Mouse (Mus musculus): ENCODE measurements at regions not wholly inside any gene's neighbourhood (a gene's known extent, or its start where the extent isn't known, plus 50 kb on each side); places are given as distances from the start of the nearest gene placed in this dataset.

GRCm38 (mm10) chr11:112988900-112989299 is 206.9 kb downstream of the Sox9 start:
- H3K4me3 ChIP-seq: no peak overlapping the region
- intact Hi-C loops (cut with DNase I): no loop called here
- DNase-seq: no peak
- 50% methylated on average over 1 of the region's 1 CpGs for WGBS
- H3K27me3 ChIP-seq (ENCODE audit: control insufficient read depth, insufficient read depth, low read length): no peaks in the 10 kb centered on the region
- no peak overlapping the region for H3K9ac ChIP-seq (ENCODE audit: low read depth, low read length)
- no peaks in the 10 kb centered on the region for H3K36me3 ChIP-seq (ENCODE audit: control insufficient read depth, insufficient read depth, low read length)
- H3K79me2 ChIP-seq (replicated peaks; ENCODE audit: control insufficient read depth, insufficient read depth, low read length): no peaks in the 10 kb centered on the region
- TF ChIP-seq EP300 (IDR thresholded peaks at IDR 0.05; ENCODE audit: insufficient read depth, low read depth, low read length): no peak
- no peak overlapping the region for H3K27ac ChIP-seq
- H3K4me1 ChIP-seq (ENCODE audit: control insufficient read depth, insufficient read depth, low read length): peaks cover 5% of the 10 kb centered on the region

- Histone ChIP-seq H3K27me3 (ENCODE audit: control insufficient read depth, insufficient read depth, low read length) (no peaks in the 10 kb centered on the region), H3K36me3 (ENCODE audit: control insufficient read depth, insufficient read depth, low read length) (no peaks in the 10 kb centered on the region), H3K4me1 (ENCODE audit: control insufficient read depth, insufficient read depth, low read length) (peaks cover 5% of the 10 kb centered on the region), H3K9ac (ENCODE audit: low read depth, low read length) (no peak overlapping the region), H3K79me2 (replicated peaks; ENCODE audit: control insufficient read depth, insufficient read depth, low read length) (no peaks in the 10 kb centered on the region), H3K27ac (no peak overlapping the region), H3K4me3 (no peak overlapping the region)
- no peak for DNase-seq
- WGBS: 70% methylated on average over 13 of the region's 13 CpGs
- no peak for TF ChIP-seq EP300 (IDR thresholded peaks at IDR 0.05; ENCODE audit: insufficient read depth, low read depth, low read length)
- no peak for TF ChIP-seq POLR2A (IDR thresholded peaks at IDR 0.05; ENCODE audit: insufficient read depth, low read depth, low read length)
- no peak for TF ChIP-seq CTCF (IDR thresholded peaks at IDR 0.05)
- intact Hi-C loops (cut with DNase I): no loop called here
Observed at GRCm38 (mm10) chr11:112989981-112990512, 208.0 kb downstream of the Sox9 start.

GRCm38 (mm10) chr11:112990751-112991150 is 208.7 kb downstream of the Sox9 start:
- no peak overlapping the region for H3K27ac ChIP-seq
- no peak for DNase-seq
- WGBS: 97% methylated on average over 11 of the region's 11 CpGs
- no peak overlapping the region for H3K4me3 ChIP-seq
- no peaks in the 10 kb centered on the region for H3K79me2 ChIP-seq (replicated peaks; ENCODE audit: control insufficient read depth, insufficient read depth, low read length)
- no peak overlapping the region for H3K9ac ChIP-seq (ENCODE audit: low read depth, low read length)
- H3K4me1 ChIP-seq (ENCODE audit: control insufficient read depth, insufficient read depth, low read length): peaks cover 5% of the 10 kb centered on the region
- intact Hi-C loops (cut with DNase I): no loop called here
- H3K36me3 ChIP-seq (ENCODE audit: control insufficient read depth, insufficient read depth, low read length): no peaks in the 10 kb centered on the region
- TF ChIP-seq POLR2A (IDR thresholded peaks at IDR 0.05; ENCODE audit: insufficient read depth, low read depth, low read length) (no peak), EP300 (IDR thresholded peaks at IDR 0.05; ENCODE audit: insufficient read depth, low read depth, low read length) (no peak), CTCF (IDR thresholded peaks at IDR 0.05) (no peak)
- H3K27me3 ChIP-seq (ENCODE audit: control insufficient read depth, insufficient read depth, low read length): no peaks in the 10 kb centered on the region

- no peaks in the 10 kb centered on the region for H3K36me3 ChIP-seq (ENCODE audit: control insufficient read depth, insufficient read depth, low read length)
- 49% methylated on average over 13 of the region's 13 CpGs for WGBS
- no peak overlapping the region for H3K4me3 ChIP-seq
- H3K79me2 ChIP-seq (replicated peaks; ENCODE audit: control insufficient read depth, insufficient read depth, low read length): no peaks in the 10 kb centered on the region
- no peaks in the 10 kb centered on the region for H3K27me3 ChIP-seq (ENCODE audit: control insufficient read depth, insufficient read depth, low read length)
- H3K9ac ChIP-seq (ENCODE audit: low read depth, low read length): no peak overlapping the region
- H3K4me1 ChIP-seq (ENCODE audit: control insufficient read depth, insufficient read depth, low read length): peaks cover 5% of the 10 kb centered on the region
- no peak for DNase-seq
- intact Hi-C loops (cut with DNase I): no loop called here
- no peak overlapping the region for H3K27ac ChIP-seq
- TF ChIP-seq CTCF (IDR thresholded peaks at IDR 0.05) (no peak), POLR2A (IDR thresholded peaks at IDR 0.05; ENCODE audit: insufficient read depth, low read depth, low read length) (no peak)
Observed at GRCm38 (mm10) chr11:112991862-112992261, 209.8 kb downstream of the Sox9 start.

- 38% methylated on average over 5 of the region's 5 CpGs for WGBS
- intact Hi-C loops (cut with DNase I): no loop called here
- Histone ChIP-seq H3K9ac (ENCODE audit: low read depth, low read length) (no peak overlapping the region), H3K4me1 (ENCODE audit: control insufficient read depth, insufficient read depth, low read length) (peaks cover 3% of the 10 kb centered on the region; the same call in 1 of the 2 replicates), H3K36me3 (ENCODE audit: control insufficient read depth, insufficient read depth, low read length) (no peaks in the 10 kb centered on the region), H3K27me3 (ENCODE audit: control insufficient read depth, insufficient read depth, low read length) (no peaks in the 10 kb centered on the region), H3K79me2 (replicated peaks; ENCODE audit: control insufficient read depth, insufficient read depth, low read length) (no peaks in the 10 kb centered on the region), H3K4me3 (no peak overlapping the region), H3K27ac (no peak overlapping the region)
- TF ChIP-seq CTCF (IDR thresholded peaks at IDR 0.05): no peak
- TF ChIP-seq POLR2A (IDR thresholded peaks at IDR 0.05; ENCODE audit: insufficient read depth, low read depth, low read length): no peak
- no peak for TF ChIP-seq EP300 (IDR thresholded peaks at IDR 0.05; ENCODE audit: insufficient read depth, low read depth, low read length)
- DNase-seq: no peak
Observed at GRCm38 (mm10) chr11:112998777-112999583, 217.0 kb downstream of the Sox9 start.

- TF ChIP-seq POLR2A (IDR thresholded peaks at IDR 0.05; ENCODE audit: insufficient read depth, low read depth, low read length) (no peak), EP300 (IDR thresholded peaks at IDR 0.05; ENCODE audit: insufficient read depth, low read depth, low read length) (no peak), CTCF (IDR thresholded peaks at IDR 0.05) (no peak)
- Histone ChIP-seq H3K4me1 (ENCODE audit: control insufficient read depth, insufficient read depth, low read length) (peaks cover 3% of the 10 kb centered on the region; the same call in 1 of the 2 replicates), H3K27me3 (ENCODE audit: control insufficient read depth, insufficient read depth, low read length) (no peaks in the 10 kb centered on the region), H3K27ac (no peak overlapping the region), H3K4me3 (no peak overlapping the region), H3K36me3 (ENCODE audit: control insufficient read depth, insufficient read depth, low read length) (no peaks in the 10 kb centered on the region), H3K9ac (ENCODE audit: low read depth, low read length) (no peak overlapping the region), H3K79me2 (replicated peaks; ENCODE audit: control insufficient read depth, insufficient read depth, low read length) (no peaks in the 10 kb centered on the region)
- intact Hi-C loops (cut with DNase I): no loop called here
- 71% methylated on average over 6 of the region's 6 CpGs for whole genome bisulfite sequencing
- no peak for DNase-seq
Observed at GRCm38 (mm10) chr11:113001071-113001470, 219.0 kb downstream of the Sox9 start.
